In genomic region chr15:32223028-32223427, GRCm38 (mm10) we compare ENCODE assay signal across 19 mouse cellular contexts. TPM values are rescaled to one million over a fixed set of nuclear protein-coding genes. Genes with fewer than 3 reads are reported as not detected.
"Had no signal": no experiment of that assay in that cellular context is flagged by ENCODE, and none has a peak within 500 bp of the region (broad histone marks: within the 10 kb centered on the region; RNA-seq: fewer than 3 reads in every experiment).

No protein-coding gene starts in this region.

- H3K36me3 ChIP-seq: hindbrain, embryonic 15.5 days; limb, embryonic 10.5 days; liver, embryonic 15.5 days; midbrain, embryonic 10.5 days; midbrain, embryonic 15.5 days; neural tube, embryonic 13.5 days; stomach, embryonic 15.5 days had no signal

- DNase-seq: lung, adult 2 months; lung, postnatal 4 days; retina, postnatal 1 day; thymus, adult 2 months; thymus, postnatal 25 days had no signal

- H3K4me1 ChIP-seq: hindbrain, embryonic 15.5 days; limb, embryonic 10.5 days; liver, embryonic 15.5 days; midbrain, embryonic 10.5 days; midbrain, embryonic 15.5 days; neural tube, embryonic 13.5 days; stomach, embryonic 15.5 days had no signal

- ATAC-seq: lung, postnatal 0 days; midbrain, embryonic 15.5 days had no signal

- H3K27me3 ChIP-seq: hindbrain, embryonic 15.5 days; liver, embryonic 15.5 days; midbrain, embryonic 15.5 days; neural tube, embryonic 13.5 days; stomach, embryonic 15.5 days had no signal

- H3K9me3 ChIP-seq: hindbrain, embryonic 15.5 days; limb, embryonic 10.5 days; liver, embryonic 15.5 days; midbrain, embryonic 10.5 days; midbrain, embryonic 15.5 days; neural tube, embryonic 13.5 days; stomach, embryonic 15.5 days had no signal

- H3K27ac ChIP-seq: hindbrain, embryonic 15.5 days; left cerebral cortex, adult 2 months; limb, embryonic 10.5 days; liver, embryonic 15.5 days; midbrain, embryonic 10.5 days; midbrain, embryonic 15.5 days; neural tube, embryonic 13.5 days; stomach, embryonic 15.5 days had no signal

- H3K4me3 ChIP-seq: hindbrain, embryonic 15.5 days; left cerebral cortex, adult 2 months; limb, embryonic 10.5 days; liver, embryonic 15.5 days; midbrain, embryonic 10.5 days; midbrain, embryonic 15.5 days; neural tube, embryonic 13.5 days; stomach, embryonic 15.5 days had no signal

- H3K9ac ChIP-seq: hindbrain, embryonic 15.5 days; liver, embryonic 15.5 days; midbrain, embryonic 15.5 days; neural tube, embryonic 13.5 days; stomach, embryonic 15.5 days had no signal

- H3K4me2 ChIP-seq: hindbrain, embryonic 15.5 days; liver, embryonic 11.5 days; liver, embryonic 15.5 days; midbrain, embryonic 15.5 days; neural tube, embryonic 13.5 days; stomach, embryonic 15.5 days had no signal

RNA-seq across cellular contexts. Expression of gene Tas2r119, which starts 45.9 kb away (rescaled TPM):
- polyA plus RNA-seq: hindbrain, embryonic 15.5 days; intestine, embryonic 14.5 days; liver, embryonic 11.5 days; liver, embryonic 15.5 days; lung, adult 2 months; lung, postnatal 0 days; midbrain, embryonic 10.5 days; midbrain, embryonic 15.5 days; neural tube, embryonic 13.5 days; spleen, adult 2 months; stomach, embryonic 15.5 days; testis, adult 2 months; thymus, adult 2 months; urinary bladder, adult 2 months had no signal
